Mouse (Mus musculus): ENCODE results near the gene Dse. TPM values are rescaled to one million over a fixed set of nuclear protein-coding genes. Genes with fewer than 3 reads are reported as not detected.

The Dse gene
- polyA plus RNA-seq, 1 experiment from 2014 or later: 5.8 TPM

- H3K4me3 ChIP-seq (ENCODE audit: low read depth, low read length): peak overlapping the region; percentile 77
- H3K9ac ChIP-seq (ENCODE audit: low read depth, low read length): peak overlapping the region; percentile 65
- H3K4me1 ChIP-seq (replicated peaks; ENCODE audit: control insufficient read depth, insufficient read depth, low read length): 0 out of 2 replicates have a peak, but pooled peaks cover 4% of the 10 kb centered on the region
- ATAC-seq: peak; percentile 79
- H3K4me2 ChIP-seq (replicated peaks; ENCODE audit: low read depth): peak overlapping the region; percentile 90
- WGBS: under 1% methylated on average over 48 of the region's 65 CpGs
- H3K27me3 ChIP-seq (replicated peaks; ENCODE audit: control insufficient read depth, insufficient read depth, low read length): no peaks in the 10 kb centered on the region
- no peaks in the 10 kb centered on the region for H3K36me3 ChIP-seq (ENCODE audit: control insufficient read depth, insufficient read depth)
- H3K27ac ChIP-seq (ENCODE audit: low read depth, low read length): peak overlapping the region; percentile 74
- H3K9me3 ChIP-seq (ENCODE audit: control insufficient read depth): no peaks in the 10 kb centered on the region
- peak; percentile 61 for TF ChIP-seq CTCF (IDR thresholded peaks at IDR 0.05; ENCODE audit: low read depth)
Observed at GRCm38 (mm10) chr10:34206783-34207502, 572 bp downstream of the Dse start.

GRCm38 (mm10) chr10:34206436-34206782, 1.1 kb downstream of the Dse start:
- Histone ChIP-seq H3K9ac (ENCODE audit: low read depth, low read length) (peak overlapping the region; percentile 65), H3K4me1 (replicated peaks; ENCODE audit: control insufficient read depth, insufficient read depth, low read length) (0 out of 2 replicates have a peak, but pooled peaks cover 4% of the 10 kb centered on the region), H3K4me3 (ENCODE audit: low read depth, low read length) (peak overlapping the region; percentile 77), H3K4me2 (replicated peaks; ENCODE audit: low read depth) (peak overlapping the region; percentile 90), H3K9me3 (ENCODE audit: control insufficient read depth) (no peaks in the 10 kb centered on the region), H3K36me3 (ENCODE audit: control insufficient read depth, insufficient read depth) (no peaks in the 10 kb centered on the region), H3K27me3 (replicated peaks; ENCODE audit: control insufficient read depth, insufficient read depth, low read length) (no peaks in the 10 kb centered on the region), H3K27ac (ENCODE audit: low read depth, low read length) (peak overlapping the region; percentile 74)
- ATAC-seq: peak; percentile 60
- whole genome bisulfite sequencing: under 1% methylated on average over 15 of the region's 15 CpGs
- no peak for TF ChIP-seq CTCF (IDR thresholded peaks at IDR 0.05; ENCODE audit: low read depth)

- TF ChIP-seq CTCF (IDR thresholded peaks at IDR 0.05; ENCODE audit: low read depth): no peak
- no peak overlapping the region for H3K27ac ChIP-seq (ENCODE audit: low read depth, low read length)
- no peak overlapping the region for H3K9ac ChIP-seq (ENCODE audit: low read depth, low read length)
- no peak overlapping the region for H3K4me2 ChIP-seq (replicated peaks; ENCODE audit: low read depth)
- no peaks in the 10 kb centered on the region for H3K27me3 ChIP-seq (replicated peaks; ENCODE audit: control insufficient read depth, insufficient read depth, low read length)
- WGBS: 89% methylated on average over 1 of the region's 1 CpGs
- no peaks in the 10 kb centered on the region for H3K36me3 ChIP-seq (ENCODE audit: control insufficient read depth, insufficient read depth)
- no peak overlapping the region for H3K4me3 ChIP-seq (ENCODE audit: low read depth, low read length)
- ATAC-seq: no peak
- H3K4me1 ChIP-seq (replicated peaks; ENCODE audit: control insufficient read depth, insufficient read depth, low read length): 0 out of 2 replicates have a peak, but pooled peaks cover 4% of the 10 kb centered on the region
- no peaks in the 10 kb centered on the region for H3K9me3 ChIP-seq (ENCODE audit: control insufficient read depth)
Observed at GRCm38 (mm10) chr10:34205825-34206224, 1.7 kb downstream of the Dse start.

- H3K36me3 ChIP-seq (ENCODE audit: control insufficient read depth, insufficient read depth): no peaks in the 10 kb centered on the region
- no peak for ATAC-seq
- H3K27me3 ChIP-seq (replicated peaks; ENCODE audit: control insufficient read depth, insufficient read depth, low read length): no peaks in the 10 kb centered on the region
- H3K4me1 ChIP-seq (replicated peaks; ENCODE audit: control insufficient read depth, insufficient read depth, low read length): no peaks in the 10 kb centered on the region
- H3K9me3 ChIP-seq (ENCODE audit: control insufficient read depth): no peaks in the 10 kb centered on the region
- H3K4me2 ChIP-seq (replicated peaks; ENCODE audit: low read depth): no peak overlapping the region
- no peak overlapping the region for H3K4me3 ChIP-seq (ENCODE audit: low read depth, low read length)
- H3K9ac ChIP-seq (ENCODE audit: low read depth, low read length): no peak overlapping the region
- no peak for TF ChIP-seq CTCF (IDR thresholded peaks at IDR 0.05; ENCODE audit: low read depth)
- no peak overlapping the region for H3K27ac ChIP-seq (ENCODE audit: low read depth, low read length)
- 89% methylated on average over 1 of the region's 1 CpGs for WGBS
Observed at GRCm38 (mm10) chr10:34200689-34201088, 6.8 kb downstream of the Dse start.

- H3K36me3 ChIP-seq (ENCODE audit: control insufficient read depth, insufficient read depth): no peaks in the 10 kb centered on the region
- WGBS: 50% methylated on average over 3 of the region's 3 CpGs
- no peaks in the 10 kb centered on the region for H3K9me3 ChIP-seq (ENCODE audit: control insufficient read depth)
- H3K27ac ChIP-seq (ENCODE audit: low read depth, low read length): no peak overlapping the region
- ATAC-seq: no peak
- H3K27me3 ChIP-seq (replicated peaks; ENCODE audit: control insufficient read depth, insufficient read depth, low read length): no peaks in the 10 kb centered on the region
- no peak for TF ChIP-seq CTCF (IDR thresholded peaks at IDR 0.05; ENCODE audit: low read depth)
- no peak overlapping the region for H3K4me3 ChIP-seq (ENCODE audit: low read depth, low read length)
- H3K4me1 ChIP-seq (replicated peaks; ENCODE audit: control insufficient read depth, insufficient read depth, low read length): no peaks in the 10 kb centered on the region
- H3K9ac ChIP-seq (ENCODE audit: low read depth, low read length): no peak overlapping the region
- no peak overlapping the region for H3K4me2 ChIP-seq (replicated peaks; ENCODE audit: low read depth)
Observed at GRCm38 (mm10) chr10:34198574-34198973, 8.9 kb downstream of the Dse start.

- Histone ChIP-seq H3K27ac (ENCODE audit: low read depth, low read length) (no peak overlapping the region), H3K36me3 (ENCODE audit: control insufficient read depth, insufficient read depth) (no peaks in the 10 kb centered on the region), H3K4me1 (replicated peaks; ENCODE audit: control insufficient read depth, insufficient read depth, low read length) (no peaks in the 10 kb centered on the region), H3K9me3 (ENCODE audit: control insufficient read depth) (no peaks in the 10 kb centered on the region), H3K4me3 (ENCODE audit: low read depth, low read length) (no peak overlapping the region), H3K9ac (ENCODE audit: low read depth, low read length) (no peak overlapping the region), H3K27me3 (replicated peaks; ENCODE audit: control insufficient read depth, insufficient read depth, low read length) (no peaks in the 10 kb centered on the region), H3K4me2 (replicated peaks; ENCODE audit: low read depth) (peak overlapping the region; percentile 27; the same call in 1 of the 2 replicates)
- 3% methylated on average over 3 of the region's 3 CpGs for WGBS
- ATAC-seq: peak; percentile 83
- no peak for TF ChIP-seq CTCF (IDR thresholded peaks at IDR 0.05; ENCODE audit: low read depth)
Observed at GRCm38 (mm10) chr10:34198061-34198460, 9.5 kb downstream of the Dse start.
